Mouse (Mus musculus) hindbrain, embryonic 16.5 days (tissue): Measurements from ENCODE around the gene Mpo. TPM values are rescaled to one million over a fixed set of nuclear protein-coding genes. Genes with fewer than 3 reads are reported as not detected.

Experiments used
- ATAC-seq: fragments of 200-750 bp; cut with Nextera tagmentation; 2 replicates; pipeline ENCODE4 v1.8.0; 2017; ENCODE audit warnings: moderate TSS enrichment, moderate library complexity
- H3K27ac ChIP-seq: fragments of 300-500 bp; sonication (generic); 2 replicates; pipeline ENCODE4 v1.5.1; 2014; ENCODE audit warnings: low read depth, mild to moderate bottlenecking, control low read depth, low read length, moderate library complexity
- H3K27me3 ChIP-seq: fragments of 300-500 bp; sonication (generic); replicated peaks from 2 replicates; pipeline ENCODE4 v1.6.1; 2014; ENCODE audit warnings: low read length; ENCODE audit not compliant: control insufficient read depth, insufficient read depth
- H3K36me3 ChIP-seq: fragments of 300-500 bp; sonication (generic); 2 replicates; pipeline ENCODE4 v1.6.1; 2014; ENCODE audit warnings: mild to moderate bottlenecking, low read length, moderate library complexity, mixed read lengths; ENCODE audit not compliant: control insufficient read depth, insufficient read depth
- H3K4me1 ChIP-seq: fragments of 300-500 bp; sonication (generic); 2 replicates; pipeline ENCODE4 v1.6.1; 2014; ENCODE audit warnings: low read depth, low read length; ENCODE audit not compliant: control insufficient read depth, insufficient read depth
- H3K4me2 ChIP-seq: fragments of 300-500 bp; sonication (generic); 2 replicates; pipeline ENCODE4 v1.6.1; 2014; ENCODE audit warnings: mild to moderate bottlenecking, low read length, control low read depth, moderate library complexity
- H3K4me3 ChIP-seq: fragments of 300-500 bp; sonication (generic); 2 replicates; pipeline ENCODE4 v1.5.1; 2014; ENCODE audit warnings: mild to moderate bottlenecking, low read length, control low read depth, moderate library complexity
- H3K9ac ChIP-seq: fragments of 300-500 bp; sonication (generic); 2 replicates; pipeline ENCODE4 v1.6.1; 2014; ENCODE audit warnings: low read depth, mild to moderate bottlenecking, control low read depth, low read length, moderate library complexity
- H3K9me3 ChIP-seq: fragments of 300-500 bp; sonication (generic); 2 replicates; pipeline ENCODE4 v1.6.1; 2014; ENCODE audit warnings: mild to moderate bottlenecking, low read length, moderate library complexity; ENCODE audit not compliant: control insufficient read depth
- WGBS: fragments of 180-500 bp; shearing (Covaris S2); extraction: QIAGEN DNeasy Blood & Tissue Kit; methylation state at CpG from one replicate; pipeline ENCODE4 v1.1.7; 2014; 5-methylcytosine and 5-hydroxymethylcytosine counted together
- polyA plus RNA-seq: library from polyadenylated mRNA; unstranded; fragments of >200 nt; fragmentation: Nextera tagmentation; extraction: Ambion mirVana; gene quantifications from 2 replicates; pipeline ENCODE4 v1.2.1, GENCODE M21; 2015

The Mpo gene
- polyA plus RNA-seq = 0.10 and 0.45 TPM in 2 replicates

DNA sequence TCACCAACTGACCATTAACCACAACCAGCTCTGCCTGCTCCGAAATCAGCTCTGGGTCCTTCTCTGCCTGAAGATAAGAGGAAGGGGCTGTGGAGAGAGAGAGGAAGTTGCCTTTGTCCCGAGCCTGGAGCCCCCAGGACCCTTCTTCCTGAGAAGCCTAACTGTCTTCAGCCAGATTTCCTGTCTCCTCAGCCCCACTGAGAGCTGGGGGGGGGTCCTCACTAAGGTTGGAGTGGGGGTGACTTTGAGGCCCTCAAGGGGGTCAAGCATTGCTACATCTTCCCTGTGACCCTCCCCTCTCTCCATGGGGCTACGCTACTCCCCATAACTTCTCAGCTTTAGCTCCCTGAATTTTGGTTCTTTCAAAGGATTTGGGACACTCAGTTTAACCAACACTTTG is at the start of gene Mpo:
Gene Mpo, plus strand, starts transcription at position 122 of the 400 bp plus-strand sequence.
- Histone ChIP-seq H3K9ac (no peak within 1 kb of the TSS), H3K9me3 (no peaks in the 10 kb centered on the region), H3K4me2 (no peak within 1 kb of the TSS), H3K27me3 (no peaks in the 10 kb centered on the region), H3K4me1 (no peaks in the 10 kb centered on the region; the same call in 1 of the 2 replicates), H3K4me3 (no peak within 1 kb of the TSS), H3K36me3 (no peaks in the 10 kb centered on the region), H3K27ac (no peak within 1 kb of the TSS)
- 71% methylated on average over 3 of the region's 3 CpGs for WGBS
- no peak for ATAC-seq

DNA sequence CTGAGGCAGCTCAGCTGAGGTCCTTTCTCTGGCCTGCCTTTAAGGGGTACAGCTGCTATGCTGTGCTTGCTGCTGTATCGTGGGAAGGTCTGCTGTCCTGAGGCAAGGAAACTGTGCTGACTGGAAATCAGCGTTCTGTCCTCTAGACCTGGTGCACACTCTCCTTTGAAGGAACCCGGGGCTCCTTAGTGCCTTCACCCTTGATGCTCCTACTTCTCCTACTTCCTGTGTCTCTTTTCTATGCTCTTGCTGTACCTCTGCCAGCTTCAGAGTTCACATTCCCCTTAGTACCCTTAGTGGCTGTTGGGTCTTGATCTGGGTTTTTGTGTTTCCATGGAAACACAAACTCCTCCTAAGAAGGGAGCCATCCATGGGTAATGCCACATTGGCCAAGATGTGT is 49.7 kb upstream of the Mpo start:
- ATAC-seq = no peak
- H3K27me3 ChIP-seq = no peaks in the 10 kb centered on the region
- no peak overlapping the region for H3K9ac ChIP-seq
- 91% methylated on average over 3 of the region's 3 CpGs for WGBS
- H3K4me2 ChIP-seq = no peak overlapping the region
- no peak overlapping the region for H3K27ac ChIP-seq
- H3K4me3 ChIP-seq = no peak overlapping the region
- H3K9me3 ChIP-seq = no peaks in the 10 kb centered on the region
- no peaks in the 10 kb centered on the region for H3K4me1 ChIP-seq
- peaks cover 18% of the 10 kb centered on the region for H3K36me3 ChIP-seq

DNA sequence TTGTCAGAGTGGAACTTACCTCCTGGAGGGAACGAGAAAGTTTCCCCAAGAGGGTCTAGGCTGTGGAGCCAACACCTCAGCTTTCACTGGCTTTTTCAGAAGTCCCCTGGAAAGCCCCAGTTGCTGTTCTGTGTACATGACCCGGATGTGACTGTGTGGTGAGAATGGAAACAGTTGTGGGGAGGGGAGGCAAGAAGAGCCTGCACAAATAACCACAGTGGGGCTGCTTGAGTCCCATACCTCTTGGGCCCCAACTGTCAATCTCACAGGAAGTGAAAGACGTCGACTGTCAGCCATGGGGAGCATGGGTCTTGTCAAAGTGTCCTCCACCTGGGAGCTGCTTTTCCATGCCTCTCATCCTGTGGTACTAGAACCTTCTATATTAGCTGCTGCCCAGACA is 48.4 kb upstream of the Mpo start:
- no peak overlapping the region for H3K4me3 ChIP-seq
- 81% methylated on average over 4 of the region's 4 CpGs for WGBS
- no peaks in the 10 kb centered on the region for H3K4me1 ChIP-seq
- ATAC-seq = no peak
- no peaks in the 10 kb centered on the region for H3K9me3 ChIP-seq
- H3K27ac ChIP-seq = no peak overlapping the region
- H3K9ac ChIP-seq = no peak overlapping the region
- H3K4me2 ChIP-seq = no peak overlapping the region
- peaks cover 16% of the 10 kb centered on the region for H3K36me3 ChIP-seq
- H3K27me3 ChIP-seq = no peaks in the 10 kb centered on the region; the same call in 1 of the 2 replicates

DNA sequence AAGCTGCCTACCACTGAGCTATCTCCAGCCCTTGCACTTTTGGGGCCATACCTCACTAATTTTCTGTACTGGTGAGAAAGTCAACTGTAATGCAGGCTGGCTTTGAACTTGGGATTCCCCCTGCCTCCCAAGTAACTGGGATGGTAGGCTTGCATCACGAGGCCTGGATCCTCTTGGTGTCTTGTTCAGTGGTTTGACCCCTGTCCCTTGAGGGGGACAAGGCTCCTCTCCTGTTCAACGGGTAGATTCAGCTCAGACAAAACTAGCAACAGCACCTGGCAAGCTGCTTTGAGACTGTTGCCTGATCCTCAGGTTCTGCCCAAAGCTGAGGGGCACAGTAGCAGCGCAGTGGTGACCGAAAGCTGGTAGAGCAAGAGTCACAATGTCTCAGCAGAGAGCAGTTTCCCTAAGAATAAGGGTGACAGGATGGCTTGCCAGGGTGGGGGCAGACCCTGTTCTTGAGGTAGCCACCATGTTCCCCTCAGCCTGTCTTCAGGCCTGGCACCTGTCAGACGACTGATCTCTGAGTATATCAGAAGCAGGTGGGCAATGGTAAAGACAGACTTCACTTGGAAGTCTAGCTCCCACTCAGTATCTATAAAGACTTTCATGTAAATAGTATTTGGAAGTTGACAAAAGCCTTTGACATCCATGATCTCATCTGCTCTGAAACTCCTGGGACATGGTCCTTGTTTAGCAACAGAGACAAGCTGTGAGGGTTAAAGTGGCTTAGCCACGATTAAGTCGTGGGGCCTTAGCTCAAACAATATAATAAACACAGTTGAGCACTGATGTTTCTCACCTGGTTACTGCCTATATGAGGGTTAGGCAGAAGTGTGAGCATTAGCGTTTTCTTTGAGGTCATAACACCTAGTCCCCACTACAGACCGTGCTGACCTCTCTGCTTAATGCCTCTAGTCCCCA is 47.5 kb upstream of the Mpo start:
- no peak overlapping the region for H3K27ac ChIP-seq
- H3K4me2 ChIP-seq = no peak overlapping the region
- WGBS = 81% methylated on average over 9 of the region's 9 CpGs
- H3K36me3 ChIP-seq = peaks cover 16% of the 10 kb centered on the region
- no peaks in the 10 kb centered on the region; the same call in 1 of the 2 replicates for H3K27me3 ChIP-seq
- no peaks in the 10 kb centered on the region for H3K9me3 ChIP-seq
- ATAC-seq = no peak
- no peak overlapping the region for H3K4me3 ChIP-seq
- no peaks in the 10 kb centered on the region for H3K4me1 ChIP-seq
- H3K9ac ChIP-seq = no peak overlapping the region

DNA sequence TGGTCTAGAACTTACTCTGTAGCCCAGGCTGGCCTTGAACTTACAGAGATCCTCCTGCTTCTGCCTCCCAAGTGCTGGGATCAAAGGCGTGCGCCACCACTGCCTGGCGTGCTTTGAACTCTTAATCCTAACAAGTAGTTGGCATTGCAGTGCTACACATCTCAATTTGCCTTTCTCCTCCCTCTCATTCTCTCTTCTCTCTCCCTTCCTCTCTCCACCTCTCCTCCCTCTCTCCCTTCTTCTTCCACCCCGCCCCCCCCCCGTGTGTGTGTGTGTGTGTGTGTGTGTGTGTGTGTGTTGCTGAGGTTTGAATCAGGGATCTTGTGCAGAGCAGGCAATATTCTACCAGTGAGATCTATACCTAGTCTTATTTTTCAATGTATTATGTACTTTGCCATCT is 46.1 kb upstream of the Mpo start:
- Histone ChIP-seq H3K27ac (no peak overlapping the region), H3K9ac (no peak overlapping the region), H3K4me2 (no peak overlapping the region), H3K27me3 (no peaks in the 10 kb centered on the region; the same call in 1 of the 2 replicates), H3K4me1 (no peaks in the 10 kb centered on the region), H3K9me3 (no peaks in the 10 kb centered on the region), H3K36me3 (peaks cover 12% of the 10 kb centered on the region), H3K4me3 (no peak overlapping the region)
- ATAC-seq = no peak
- WGBS = 90% methylated on average over 4 of the region's 5 CpGs

DNA sequence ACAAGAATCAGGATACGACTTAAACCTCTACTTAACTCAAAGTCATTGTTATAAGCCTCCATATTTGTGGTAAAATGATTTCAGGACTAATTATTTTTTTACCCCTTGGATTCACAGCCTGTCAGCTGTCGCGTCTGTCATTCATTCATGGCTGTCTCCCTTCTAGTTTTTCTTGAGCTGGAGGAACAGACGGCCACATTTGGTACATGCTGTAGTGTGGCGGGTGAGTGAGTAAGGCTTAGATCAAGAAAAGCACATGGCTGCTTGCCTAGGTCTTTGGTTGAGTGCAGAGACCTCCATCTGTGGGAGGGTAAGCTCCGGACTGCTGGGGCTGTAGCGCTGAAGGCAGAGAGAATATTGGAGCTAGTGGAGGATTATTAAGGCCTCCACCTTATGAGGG is 45.7 kb upstream of the Mpo start:
- ATAC-seq = no peak
- WGBS = 93% methylated on average over 7 of the region's 7 CpGs
- no peak overlapping the region for H3K4me3 ChIP-seq

DNA sequence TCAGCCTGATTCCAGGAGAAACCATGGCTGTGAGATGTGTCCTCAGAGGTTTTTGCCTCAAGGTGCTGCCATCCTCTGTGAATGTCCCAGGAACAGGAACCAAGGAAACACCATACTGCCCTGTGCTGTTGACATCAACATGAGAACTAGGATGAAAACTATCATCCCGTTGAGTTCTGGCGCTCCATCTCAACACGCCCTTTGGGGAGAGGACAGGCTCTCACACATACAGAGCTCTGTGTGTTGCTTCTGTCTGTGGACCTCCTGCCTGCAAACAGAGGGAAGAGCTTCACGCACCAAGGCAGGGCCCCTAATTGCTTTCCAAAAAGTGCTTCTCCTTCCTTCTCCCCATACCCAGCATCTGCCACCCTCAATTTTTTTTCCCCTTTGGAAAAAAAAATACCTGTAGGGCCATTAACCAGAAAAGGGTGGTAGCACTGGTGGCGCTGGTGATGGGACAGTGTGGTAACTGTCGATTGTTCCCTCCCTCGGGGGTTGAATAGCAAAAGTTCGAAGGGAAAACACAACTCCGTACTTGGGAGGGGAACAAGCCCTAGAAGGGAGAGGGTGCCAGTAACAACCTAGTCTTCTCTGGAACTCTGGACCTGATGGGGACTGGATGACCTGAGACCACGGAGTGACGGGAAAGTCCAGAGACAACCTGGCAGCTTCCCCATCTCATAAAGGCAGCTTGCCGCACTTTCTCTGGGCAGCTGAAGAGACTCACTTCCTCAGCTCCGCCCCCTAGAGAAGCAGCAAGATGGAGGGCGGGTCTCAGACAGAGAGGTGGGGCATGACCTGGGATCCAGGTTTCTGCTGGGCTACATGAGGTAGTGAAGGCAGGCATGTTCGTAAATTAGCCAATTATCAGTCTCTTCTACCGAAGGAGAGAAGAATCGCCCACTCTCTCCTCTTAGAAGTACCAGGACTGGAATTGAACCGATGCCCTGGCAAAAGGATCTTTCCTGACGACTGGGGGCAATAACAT is 45.0 kb upstream of the Mpo start:
- Histone ChIP-seq H3K4me2 (no peak overlapping the region), H3K27ac (no peak overlapping the region), H3K4me3 (no peak overlapping the region), H3K36me3 (peaks cover 12% of the 10 kb centered on the region), H3K4me1 (no peaks in the 10 kb centered on the region), H3K9me3 (no peaks in the 10 kb centered on the region), H3K27me3 (no peaks in the 10 kb centered on the region; the same call in 1 of the 2 replicates), H3K9ac (no peak overlapping the region)
- ATAC-seq = no peak
- WGBS = 39% methylated on average over 19 of the region's 19 CpGs

More for the DNA sequence above, 45.7 kb upstream of the Mpo start:
- no peak overlapping the region for H3K4me2 ChIP-seq
- no peak overlapping the region for H3K27ac ChIP-seq
- H3K9ac ChIP-seq = no peak overlapping the region
- no peaks in the 10 kb centered on the region for H3K4me1 ChIP-seq
- no peaks in the 10 kb centered on the region for H3K9me3 ChIP-seq
- peaks cover 12% of the 10 kb centered on the region for H3K36me3 ChIP-seq
- H3K27me3 ChIP-seq = no peaks in the 10 kb centered on the region; the same call in 1 of the 2 replicates

DNA sequence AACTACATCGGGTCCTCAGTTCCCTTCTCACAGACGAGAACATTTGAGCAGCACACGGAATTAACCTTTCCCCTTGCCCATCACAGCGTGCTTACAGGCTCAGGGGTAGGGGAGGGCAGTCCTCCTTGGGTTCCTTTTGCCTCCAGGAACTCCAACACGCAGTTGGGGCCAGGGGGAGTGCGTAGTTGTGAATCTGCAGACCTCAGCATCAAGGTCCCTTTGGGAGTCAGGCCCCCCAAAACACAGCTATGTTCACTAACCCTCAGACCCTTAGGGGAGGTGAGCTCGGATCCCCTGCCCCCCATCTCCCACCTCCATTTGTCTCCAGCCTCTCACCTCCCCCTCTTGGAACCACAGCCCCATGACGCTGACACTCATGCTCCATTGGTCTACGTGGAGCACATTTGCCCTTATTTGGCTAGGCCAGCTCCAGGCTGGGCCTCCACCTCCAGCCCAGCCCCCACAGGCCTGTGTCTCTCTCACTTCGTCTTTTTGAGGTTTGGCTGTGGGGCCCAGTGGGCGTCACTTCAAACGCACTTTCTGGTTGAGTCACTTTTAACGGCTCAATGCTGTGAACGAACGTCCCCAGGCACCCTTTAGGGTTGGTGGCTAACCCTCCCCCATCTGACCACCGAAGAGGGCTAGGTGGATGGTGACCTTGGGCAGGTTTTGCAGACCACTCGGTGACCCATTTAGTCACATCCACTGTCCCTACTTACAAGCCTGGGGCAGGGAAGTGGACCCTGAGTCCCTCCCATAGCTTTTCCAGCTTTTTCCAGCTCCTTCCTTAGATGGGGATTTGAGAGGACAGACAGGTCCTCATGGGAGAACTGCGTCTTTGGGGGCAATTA is 44.0 kb upstream of the Mpo start:
- H3K4me2 ChIP-seq = no peak overlapping the region
- H3K9me3 ChIP-seq = no peaks in the 10 kb centered on the region
- no peaks in the 10 kb centered on the region for H3K4me1 ChIP-seq
- H3K9ac ChIP-seq = no peak overlapping the region
- peaks cover 7% of the 10 kb centered on the region for H3K36me3 ChIP-seq
- 62% methylated on average over 18 of the region's 18 CpGs for WGBS
- H3K27me3 ChIP-seq = no peaks in the 10 kb centered on the region; the same call in 1 of the 2 replicates
- ATAC-seq = no peak
- no peak overlapping the region for H3K27ac ChIP-seq
- no peak overlapping the region for H3K4me3 ChIP-seq
